Mouse (Mus musculus) midbrain, embryonic 13.5 days (tissue): ENCODE measurements around the gene Bola1. TPM values are rescaled to one million over a fixed set of nuclear protein-coding genes. Genes with fewer than 3 reads are reported as not detected.
A peak's percentile ranks its signal among the peaks of the same experiment; 100 is the strongest.
"Not testable (repeated sequence)": the region's sequence is repeated elsewhere in the genome, so short reads cannot be mapped to it uniquely, and the experiment has no call there.

ENCODE experiments used
- ATAC-seq: fragments of 200-750 bp; cut with Nextera tagmentation; 2 replicates; pipeline ENCODE4 v1.8.0; 2017; ENCODE audit warnings: mild to moderate bottlenecking, moderate TSS enrichment, moderate library complexity
- H3K27ac ChIP-seq: fragments of 300-500 bp; sonication (generic); 2 replicates; pipeline ENCODE4 v1.5.1; 2015; ENCODE audit warnings: inconsistent platforms, mild to moderate bottlenecking, moderate library complexity
- H3K27me3 ChIP-seq: fragments of 300-500 bp; sonication (generic); 2 replicates; pipeline ENCODE4 v1.6.1; 2015; ENCODE audit warnings: mild to moderate bottlenecking, inconsistent platforms
- H3K36me3 ChIP-seq: fragments of 300-500 bp; sonication (generic); 2 replicates; pipeline ENCODE4 v1.6.1; 2015; ENCODE audit warnings: mild to moderate bottlenecking, inconsistent platforms
- H3K4me1 ChIP-seq: fragments of 300-500 bp; sonication (generic); replicated peaks from 2 replicates; pipeline ENCODE4 v1.6.1; 2015; ENCODE audit warnings: inconsistent platforms
- H3K4me2 ChIP-seq: fragments of 300-500 bp; sonication (generic); replicated peaks from 2 replicates; pipeline ENCODE4 v1.6.1; 2015; ENCODE audit warnings: moderate library complexity, mild to moderate bottlenecking, inconsistent platforms
- H3K4me3 ChIP-seq: fragments of 300-500 bp; sonication (generic); replicated peaks from 2 replicates; pipeline ENCODE4 v1.5.1; 2015; ENCODE audit warnings: mild to moderate bottlenecking, inconsistent platforms
- H3K9ac ChIP-seq: fragments of 300-500 bp; sonication (generic); replicated peaks from 2 replicates; pipeline ENCODE4 v1.6.1; 2015; ENCODE audit warnings: mild to moderate bottlenecking, inconsistent platforms
- H3K9me3 ChIP-seq: fragments of 300-500 bp; sonication (generic); 2 replicates; pipeline ENCODE4 v1.6.1; 2016; ENCODE audit warnings: mild to moderate bottlenecking, inconsistent platforms
- WGBS: fragments of 180-500 bp; shearing (Covaris S2); methylation state at CpG from one replicate; pipeline ENCODE4 v1.1.7; 2015; 5-methylcytosine and 5-hydroxymethylcytosine counted together
- polyA plus RNA-seq: library from polyadenylated mRNA; unstranded; fragments of >200 nt; fragmentation: Nextera tagmentation; extraction: Ambion mirVana; gene quantifications from 2 replicates; pipeline ENCODE4 v1.2.1, GENCODE M21; 2015

Bola1 gene
- polyA plus RNA-seq, 1 experiment from 2014 or later = 67.7 TPM

- Histone ChIP-seq H3K4me3 (no peak overlapping the region), H3K27me3 (no peaks in the 10 kb centered on the region), H3K4me2 (no peak overlapping the region), H3K9ac (no peak overlapping the region), H3K27ac (no peak overlapping the region), H3K9me3 (no peaks in the 10 kb centered on the region), H3K4me1 (0 out of 2 replicates have a peak, but pooled peaks cover 4% of the 10 kb centered on the region), H3K36me3 (no peaks in the 10 kb centered on the region)
- no peak for ATAC-seq
- WGBS = 25% methylated on average over 15 of the region's 15 CpGs
Observed at GRCm38 (mm10) chr3:96209242-96209641, 10.3 kb downstream of the Bola1 start.

GRCm38 (mm10) chr3:96207819-96208218 lies 11.7 kb downstream of the Bola1 start:
- H3K4me3 ChIP-seq = no peak overlapping the region
- no peaks in the 10 kb centered on the region for H3K27me3 ChIP-seq
- ATAC-seq = no peak
- H3K4me2 ChIP-seq = no peak overlapping the region
- no peak overlapping the region for H3K9ac ChIP-seq
- no peak overlapping the region for H3K27ac ChIP-seq
- WGBS = 85% methylated on average over 3 of the region's 3 CpGs
- no peaks in the 10 kb centered on the region for H3K36me3 ChIP-seq
- 0 out of 2 replicates have a peak, but pooled peaks cover 4% of the 10 kb centered on the region for H3K4me1 ChIP-seq
- no peaks in the 10 kb centered on the region for H3K9me3 ChIP-seq

- 69% methylated on average over 2 of the region's 2 CpGs for WGBS
- Histone ChIP-seq H3K4me3 (no peak overlapping the region), H3K27ac (no peak overlapping the region), H3K9ac (no peak overlapping the region), H3K36me3 (peaks cover 10% of the 10 kb centered on the region), H3K4me2 (no peak overlapping the region), H3K4me1 (peaks cover 17% of the 10 kb centered on the region), H3K9me3 (no peaks in the 10 kb centered on the region; the same call in 1 of the 2 replicates), H3K27me3 (no peaks in the 10 kb centered on the region)
- ATAC-seq = no peak
Observed at GRCm38 (mm10) chr3:96199731-96200130, 19.8 kb downstream of the Bola1 start.

- not testable (repeated sequence) for H3K27ac ChIP-seq, H3K4me3 ChIP-seq, H3K9ac ChIP-seq, H3K9me3 ChIP-seq, ATAC-seq, H3K27me3 ChIP-seq
- Histone ChIP-seq H3K36me3 (peaks cover 20% of the 10 kb centered on the region), H3K4me2 (peak overlapping the region; percentile 93), H3K4me1 (peaks cover 17% of the 10 kb centered on the region)
- 28% methylated on average over 8 of the region's 8 CpGs for WGBS
Observed at GRCm38 (mm10) chr3:96198601-96199251, 20.8 kb downstream of the Bola1 start.

- peak overlapping the region; percentile 71 for H3K4me3 ChIP-seq
- H3K27me3 ChIP-seq = no peaks in the 10 kb centered on the region
- H3K36me3 ChIP-seq = peaks cover 26% of the 10 kb centered on the region
- H3K27ac ChIP-seq = no peak overlapping the region
- WGBS = 3% methylated on average over 6 of the region's 6 CpGs
- H3K9ac ChIP-seq = no peak overlapping the region; the same call in 1 of the 2 replicates
- H3K4me1 ChIP-seq = peaks cover 17% of the 10 kb centered on the region
- peak overlapping the region; percentile 93 for H3K4me2 ChIP-seq
- ATAC-seq = peak; percentile 12; the same call in 1 of the 2 replicates
- H3K9me3 ChIP-seq = no peaks in the 10 kb centered on the region; the same call in 1 of the 2 replicates
Observed at GRCm38 (mm10) chr3:96198181-96198580, 21.3 kb downstream of the Bola1 start.

GRCm38 (mm10) chr3:96197129-96197749 lies 22.3 kb downstream of the Bola1 start:
- peak overlapping the region; percentile 71 for H3K4me3 ChIP-seq
- H3K27me3 ChIP-seq = no peaks in the 10 kb centered on the region
- peak overlapping the region; percentile 93 for H3K4me2 ChIP-seq
- H3K4me1 ChIP-seq = peaks cover 17% of the 10 kb centered on the region
- under 1% methylated on average over 50 of the region's 50 CpGs for WGBS
- H3K9ac ChIP-seq = peak overlapping the region; percentile 88
- peaks cover 34% of the 10 kb centered on the region for H3K36me3 ChIP-seq
- H3K27ac ChIP-seq = peak overlapping the region; percentile 96
- no peaks in the 10 kb centered on the region; the same call in 1 of the 2 replicates for H3K9me3 ChIP-seq
- ATAC-seq = peak; percentile 97

GRCm38 (mm10) chr3:96196437-96197128 lies 22.9 kb downstream of the Bola1 start:
- Histone ChIP-seq H3K36me3 (peaks cover 40% of the 10 kb centered on the region), H3K4me3 (peak overlapping the region; percentile 71)
- WGBS = 19% methylated on average over 27 of the region's 27 CpGs

GRCm38 (mm10) chr3:96195616-96196313 lies 23.7 kb downstream of the Bola1 start:
- Histone ChIP-seq H3K9ac (no peak overlapping the region), H3K27ac (no peak overlapping the region), H3K4me2 (peak overlapping the region; percentile 93), H3K4me1 (peaks cover 17% of the 10 kb centered on the region), H3K27me3 (no peaks in the 10 kb centered on the region), H3K4me3 (peak overlapping the region; percentile 71; the same call in 1 of the 2 replicates), H3K9me3 (no peaks in the 10 kb centered on the region; the same call in 1 of the 2 replicates), H3K36me3 (peaks cover 46% of the 10 kb centered on the region)
- no peak for ATAC-seq
- WGBS = 94% methylated on average over 11 of the region's 11 CpGs

More at GRCm38 (mm10) chr3:96196437-96197128, 22.9 kb downstream of the Bola1 start:
- Histone ChIP-seq H3K4me2 (peak overlapping the region; percentile 93), H3K4me1 (peaks cover 17% of the 10 kb centered on the region), H3K27me3 (no peaks in the 10 kb centered on the region), H3K9me3 (no peaks in the 10 kb centered on the region; the same call in 1 of the 2 replicates), H3K27ac (peak overlapping the region; percentile 96), H3K9ac (peak overlapping the region; percentile 88)
- peak; percentile 65 for ATAC-seq

- no peaks in the 10 kb centered on the region for H3K27me3 ChIP-seq
- no peak overlapping the region for H3K4me2 ChIP-seq
- H3K9me3 ChIP-seq = no peaks in the 10 kb centered on the region; the same call in 1 of the 2 replicates
- H3K36me3 ChIP-seq = peaks cover 54% of the 10 kb centered on the region
- no peak overlapping the region; the same call in 1 of the 2 replicates for H3K27ac ChIP-seq
- 90% methylated on average over 10 of the region's 10 CpGs for WGBS
- peaks cover 17% of the 10 kb centered on the region for H3K4me1 ChIP-seq
- no peak for ATAC-seq
- H3K9ac ChIP-seq = no peak overlapping the region
- no peak overlapping the region for H3K4me3 ChIP-seq
Observed at GRCm38 (mm10) chr3:96194966-96195365, 24.5 kb downstream of the Bola1 start.

- H3K9ac ChIP-seq = no peak overlapping the region
- H3K4me1 ChIP-seq = peaks cover 14% of the 10 kb centered on the region
- no peaks in the 10 kb centered on the region for H3K27me3 ChIP-seq
- WGBS = 71% methylated on average over 12 of the region's 12 CpGs
- H3K4me2 ChIP-seq = no peak overlapping the region
- no peak overlapping the region for H3K4me3 ChIP-seq
- H3K36me3 ChIP-seq = peaks cover 71% of the 10 kb centered on the region
- no peak for ATAC-seq
- H3K9me3 ChIP-seq = no peaks in the 10 kb centered on the region; the same call in 1 of the 2 replicates
- H3K27ac ChIP-seq = no peak overlapping the region
Observed at GRCm38 (mm10) chr3:96192977-96193376, 26.5 kb downstream of the Bola1 start.

GRCm38 (mm10) chr3:96182382-96182776 lies 37.1 kb downstream of the Bola1 start:
- Histone ChIP-seq H3K27me3 (no peaks in the 10 kb centered on the region), H3K4me2 (peak overlapping the region; percentile 67), H3K4me1 (peaks cover 29% of the 10 kb centered on the region), H3K9ac (peak overlapping the region; percentile 85), H3K4me3 (peak overlapping the region; percentile 69), H3K27ac (peak overlapping the region; percentile 82), H3K9me3 (no peaks in the 10 kb centered on the region), H3K36me3 (peaks cover 35% of the 10 kb centered on the region)
- ATAC-seq = no peak
- 22% methylated on average over 4 of the region's 4 CpGs for WGBS
